Mouse (Mus musculus): ENCODE measurements around the gene Efna5.

Efna5 gene

DNA sequence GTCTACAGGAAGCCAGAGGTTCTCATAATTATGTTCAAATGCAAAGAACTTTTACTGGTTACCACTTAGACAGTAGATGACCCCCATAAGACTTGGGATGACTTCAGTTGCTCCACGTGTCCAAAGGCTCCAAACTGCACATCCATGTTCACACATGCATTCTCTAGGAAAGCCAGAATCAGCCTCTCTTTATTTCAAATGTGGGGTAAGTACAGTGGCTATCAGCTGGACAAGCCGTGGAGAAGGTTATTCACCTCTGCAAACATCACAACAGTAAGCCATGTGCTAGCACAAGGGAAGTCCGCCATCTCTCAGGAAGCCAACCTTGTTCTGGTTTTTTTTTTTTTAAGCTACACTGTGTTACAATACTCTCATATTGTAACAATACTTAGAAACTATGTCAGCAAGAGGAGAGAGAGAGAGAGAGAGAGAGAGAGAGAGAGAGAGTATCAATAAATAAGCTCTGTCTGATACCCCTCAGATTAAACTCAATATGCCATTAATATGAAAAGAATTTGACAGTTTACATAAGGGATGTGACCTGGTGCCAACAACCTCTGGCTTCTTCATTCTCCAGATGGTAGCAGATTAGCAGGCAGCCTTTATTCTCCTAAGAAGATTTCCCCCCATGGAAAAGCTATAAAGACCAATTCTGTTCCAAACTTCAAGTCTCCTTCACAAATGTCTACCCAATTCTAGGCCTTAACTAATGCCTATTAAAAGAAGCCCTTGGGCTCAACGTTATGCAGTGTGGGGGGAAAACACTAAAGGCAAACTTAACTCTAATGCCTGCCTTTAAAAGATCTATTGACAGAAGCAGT, 95.1 kb downstream of the Efna5 start:
- DNase-seq = no peak

GRCm38 (mm10) chr17:62784274-62785171, 96.6 kb downstream of the Efna5 start:
- peak; percentile 12 for DNase-seq

GRCm38 (mm10) chr17:62783524-62784273, 97.4 kb downstream of the Efna5 start:
- peak; percentile 80 for DNase-seq

DNA sequence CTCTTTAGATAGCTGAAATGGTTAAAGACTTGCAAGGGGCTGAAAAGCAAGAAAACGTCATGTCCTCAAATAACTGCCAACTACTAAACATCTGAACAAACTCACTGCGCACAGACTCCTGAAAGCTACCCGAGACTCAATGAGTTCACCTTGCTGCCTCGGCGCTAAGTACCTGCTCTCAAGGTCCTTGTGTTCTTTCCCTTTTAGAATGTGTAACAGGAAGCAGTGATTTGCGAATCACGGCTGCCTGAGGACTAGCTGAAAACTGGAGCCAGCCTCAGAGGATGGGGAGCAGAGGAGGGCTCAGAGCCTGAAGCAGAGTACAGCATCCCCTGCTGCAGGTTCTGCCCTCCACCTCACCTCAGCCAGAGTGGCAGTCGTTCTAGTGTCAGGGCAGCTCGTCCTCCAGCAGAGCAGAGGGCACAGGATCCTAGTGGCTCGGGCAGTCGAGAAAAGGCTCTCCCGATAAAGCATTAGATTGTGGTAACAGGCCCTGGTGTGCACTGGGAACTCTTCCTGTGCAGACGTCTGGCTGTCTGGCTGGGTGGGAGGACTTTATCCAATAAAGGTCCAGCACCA, 98.2 kb downstream of the Efna5 start:
- peak; percentile 42 for DNase-seq

DNA sequence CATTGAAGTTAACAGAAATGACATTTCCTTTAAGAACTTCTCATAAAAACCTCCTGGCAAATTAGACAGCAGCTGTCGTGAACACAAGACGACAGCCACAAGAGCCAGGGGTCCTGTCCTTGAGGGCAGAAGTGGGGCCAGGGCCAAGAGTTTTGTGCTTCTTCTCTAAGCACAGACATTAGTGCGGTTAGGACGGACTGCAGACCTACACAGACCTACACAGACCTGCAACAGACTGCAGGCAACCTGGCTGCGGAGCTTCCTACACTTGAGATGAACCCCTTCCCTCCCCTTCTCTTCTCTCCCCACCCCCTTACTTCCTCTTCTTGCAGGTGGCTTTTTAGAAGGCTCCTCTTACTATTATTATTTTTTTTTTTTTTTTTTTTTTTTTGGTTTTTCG, 100.0 kb downstream of the Efna5 start:
- no peak for DNase-seq

- no peak for DNase-seq
Measured at GRCm38 (mm10) chr17:62777858-62778564, 103.1 kb downstream of the Efna5 start.

- no peak for DNase-seq
Measured at GRCm38 (mm10) chr17:62776710-62777109, 104.4 kb downstream of the Efna5 start.

DNA sequence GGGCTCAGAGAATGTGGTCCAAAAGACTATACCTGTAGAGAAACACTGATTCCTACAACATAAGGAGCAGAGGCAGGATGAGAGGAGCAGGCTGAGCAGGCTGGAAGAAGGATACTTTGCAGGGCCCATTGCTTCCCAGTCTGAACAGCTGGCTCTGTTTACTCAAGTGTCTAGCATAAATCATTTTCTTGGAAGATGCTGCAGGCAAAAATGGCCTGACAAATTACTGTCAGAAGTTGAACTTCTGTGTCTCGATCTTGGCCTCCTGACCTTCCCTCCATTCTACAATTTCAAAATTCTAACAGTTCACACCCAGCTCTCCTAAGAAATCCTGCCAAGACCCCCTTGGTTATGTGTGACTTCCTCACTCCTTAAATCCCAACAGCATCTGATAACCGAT, 105.1 kb downstream of the Efna5 start:
- DNase-seq = no peak

DNA sequence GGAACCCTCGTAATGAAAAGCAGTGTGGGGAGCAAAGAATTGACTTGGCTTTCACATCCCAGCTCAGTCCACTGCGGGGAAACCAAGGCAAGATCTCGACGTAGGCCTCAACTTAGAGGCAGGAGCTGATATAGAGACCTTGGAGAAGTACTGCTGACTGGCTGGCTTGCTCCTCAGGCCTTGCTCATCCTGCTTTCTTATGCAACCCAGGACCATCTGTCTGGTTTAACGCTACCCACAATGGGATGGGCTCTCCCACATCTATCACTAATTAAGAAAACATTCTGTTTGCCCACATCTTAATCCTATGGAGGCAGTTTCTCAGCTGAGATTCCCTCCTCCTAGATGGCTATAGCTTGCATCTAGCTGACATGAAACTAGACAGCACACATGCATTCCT, 105.7 kb downstream of the Efna5 start:
- no peak for DNase-seq

- DNase-seq = no peak
Measured at GRCm38 (mm10) chr17:62774749-62775148, 106.4 kb downstream of the Efna5 start.

DNA sequence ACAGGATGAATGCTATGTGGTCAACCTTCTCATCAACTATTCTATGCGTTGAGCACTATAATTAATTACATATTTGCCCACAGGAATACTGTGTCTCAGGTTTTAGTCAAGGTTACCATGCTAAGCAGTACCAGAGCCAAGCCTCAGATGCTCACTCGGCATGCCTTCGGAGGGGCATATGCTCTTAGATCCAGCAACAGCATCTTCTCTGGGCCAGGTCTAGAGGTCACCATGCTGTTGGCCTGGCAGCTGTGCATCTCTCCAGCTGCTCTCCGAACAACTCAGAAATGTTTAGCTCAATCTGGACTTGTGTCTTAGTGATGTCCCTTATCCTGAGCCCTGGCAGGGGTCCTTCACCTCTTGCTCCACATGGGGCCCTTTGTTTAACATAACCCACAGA, 114.4 kb downstream of the Efna5 start:
- DNase-seq = no peak

GRCm38 (mm10) chr17:62765165-62765564, 116.0 kb downstream of the Efna5 start:
- no peak for DNase-seq

DNA sequence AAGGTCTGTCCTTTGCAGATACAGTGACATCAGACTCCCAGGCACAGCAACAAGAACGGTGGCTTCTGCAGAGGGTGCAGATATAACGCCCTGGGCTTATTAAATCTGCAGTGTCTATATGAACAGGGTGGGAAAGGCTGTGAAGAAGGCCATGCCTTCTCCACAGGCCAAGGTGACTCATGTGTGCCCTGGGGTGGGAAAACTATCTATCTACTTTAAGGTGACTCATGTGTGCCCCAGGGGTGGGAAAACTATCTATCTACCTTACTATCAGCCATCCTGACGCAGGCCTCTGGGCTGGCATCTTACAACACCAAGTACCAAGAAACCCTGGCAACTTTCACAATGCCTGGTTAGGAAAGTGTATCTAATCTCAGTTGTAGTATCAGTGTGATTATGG, 124.2 kb downstream of the Efna5 start:
- no peak for DNase-seq

DNA sequence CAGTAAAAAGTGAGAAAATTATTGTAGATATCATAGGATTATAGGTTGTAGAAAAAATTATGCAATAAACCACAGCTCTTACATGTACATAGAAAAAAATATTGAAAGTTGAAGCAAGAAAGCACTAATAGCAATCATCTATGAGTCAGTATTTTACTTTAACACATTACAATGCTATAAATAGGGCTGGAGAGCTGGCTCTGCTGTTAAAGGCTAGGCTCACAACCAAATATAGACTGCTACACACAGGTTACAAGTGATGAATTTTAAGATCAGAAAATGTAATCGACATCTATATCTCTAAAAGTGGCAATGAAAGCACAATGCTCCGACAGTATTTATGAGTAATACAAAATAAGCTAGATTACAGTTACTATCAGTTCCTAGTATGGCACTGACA, 125.5 kb downstream of the Efna5 start:
- DNase-seq = no peak

DNA sequence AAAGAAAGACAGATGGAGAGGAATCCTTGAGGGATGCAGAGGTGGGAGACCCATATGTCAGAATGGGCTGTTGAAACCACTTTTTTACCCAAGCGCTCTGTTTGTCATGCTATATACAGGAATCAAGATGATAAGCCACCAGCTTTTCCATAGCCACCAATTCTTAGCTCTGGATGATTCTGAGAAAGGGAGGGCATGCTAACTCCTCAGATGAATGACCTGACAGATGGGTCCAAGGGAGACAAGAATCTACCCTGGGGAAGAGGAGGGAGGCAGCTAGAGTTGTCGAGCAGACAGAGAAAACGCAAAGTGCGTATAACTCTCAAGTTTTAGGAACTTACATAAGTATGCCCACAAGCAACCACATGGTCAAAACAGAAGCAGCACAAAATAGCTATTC, 126.5 kb downstream of the Efna5 start:
- DNase-seq = no peak

- no peak for DNase-seq
Measured at GRCm38 (mm10) chr17:62752381-62752889, 128.7 kb downstream of the Efna5 start.

DNA sequence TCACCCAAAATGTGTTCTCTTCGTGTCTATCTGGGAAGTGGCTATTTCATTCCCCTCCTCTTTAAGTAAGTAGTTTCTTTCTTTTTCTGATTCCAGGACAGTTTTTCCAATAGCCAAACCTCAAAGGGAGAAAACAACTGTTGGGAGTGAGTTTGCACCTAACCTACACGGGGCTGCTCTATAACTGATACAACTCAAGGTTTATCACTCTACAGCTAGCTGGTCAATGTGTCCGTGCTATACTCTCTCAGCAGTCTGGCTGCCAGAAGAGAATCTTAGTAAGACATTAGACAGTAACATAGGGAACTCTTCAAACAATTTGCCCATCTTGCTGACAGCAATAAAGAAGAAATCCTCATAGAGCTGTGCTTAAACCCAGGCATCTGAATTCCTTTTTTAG, 130.5 kb downstream of the Efna5 start:
- DNase-seq = no peak

- no peak for DNase-seq
Measured at GRCm38 (mm10) chr17:62748803-62749619, 132.1 kb downstream of the Efna5 start.

GRCm38 (mm10) chr17:62747381-62747780, 133.7 kb downstream of the Efna5 start:
- DNase-seq = no peak

- no peak for DNase-seq
Measured at GRCm38 (mm10) chr17:62746827-62747226, 134.3 kb downstream of the Efna5 start.

- no peak for DNase-seq
Measured at GRCm38 (mm10) chr17:62745286-62745685, 135.8 kb downstream of the Efna5 start.

All from kidney, adult 11 months (tissue).